Mouse (Mus musculus) brown adipose tissue, adult 24 weeks (tissue): ENCODE results near the gene Lefty2. TPM values are rescaled to one million over a fixed set of nuclear protein-coding genes. Genes with fewer than 3 reads are reported as not detected.

ENCODE experiments used
- polyA plus RNA-seq: library from polyadenylated mRNA; stranded (reverse); fragments of >200 nt; gene quantifications from 2 replicates; pipeline ENCODE4 v1.2.4, GENCODE M21; 2012; ENCODE audit not compliant: missing spikeins, insufficient read depth, insufficient read length

Lefty2 gene
- polyA plus RNA-seq, 1 experiment, result not detected

Other genes with a start within 250 kb of the Lefty2 start
- not detected in 2 replicates for gene Mixl1, start 196.1 kb upstream of the Lefty2 start, polyA plus RNA-seq
- gene Acbd3, start 167.1 kb upstream of the Lefty2 start, polyA plus RNA-seq, result 20.8 and 22.1 TPM in 2 replicates
- gene H3f3a, start 79.2 kb upstream of the Lefty2 start, polyA plus RNA-seq, result 412 and 419 TPM in 2 replicates
- 7.5 TPM in 2 replicates for gene Sde2, start 42.0 kb upstream of the Lefty2 start, polyA plus RNA-seq
- gene Pycr2, start 11.2 kb downstream of the Lefty2 start, polyA plus RNA-seq, result 13.3 and 18.2 TPM in 2 replicates
- not detected in 2 replicates for gene Lefty1, start 41.9 kb downstream of the Lefty2 start, polyA plus RNA-seq
- 6.1 and 6.3 TPM in 2 replicates for gene Tmem63a, start 49.2 kb downstream of the Lefty2 start, polyA plus RNA-seq
- gene Ephx1, start 127.8 kb downstream of the Lefty2 start, polyA plus RNA-seq, result 27.4 and 27.8 TPM in 2 replicates
- gene 9130409I23Rik, start 158.1 kb downstream of the Lefty2 start, polyA plus RNA-seq, result not detected in 2 replicates